Mouse (Mus musculus) erythroblast, adult 5-6 weeks (primary cell): ENCODE data around the gene Mlx. TPM values are rescaled to one million over a fixed set of nuclear protein-coding genes. Genes with fewer than 3 reads are reported as not detected.

Experiments
- ATAC-seq: replicated peaks from 2 replicates; pipeline ENCODE4 v1.8.0; 2016; ENCODE audit warnings: moderate number of reproducible peaks, mild to moderate bottlenecking, moderate TSS enrichment, inconsistent platforms; ENCODE audit not compliant: poor library complexity, low FRiP score, severe bottlenecking
- total RNA-seq, 2 experiments: library from RNA; stranded (forward) in 1 of 2; stranded (reverse) in 1 of 2; fragments of 150-400 nt in 1 of 2; fragments of 200-764, 138-1000 nt in 1 of 2; gene quantifications; 2 replicates each; pipeline versions ENCODE4 v1.2.3 to v1.2.4; 2015 to 2017; ENCODE audit warnings: low replicate concordance in 2 of 2

Mlx gene
- 20.5 and 26.9 TPM in 2 replicates for total RNA-seq (2015; ENCODE audit: low replicate concordance)
- 18.4 and 23.7 TPM in 2 replicates for total RNA-seq (2017; ENCODE audit: low replicate concordance)

GRCm38 (mm10) chr11:101086756-101087681, at the start of gene Mlx:
Mlx (plus strand) TSS chr11:101087277.
- ATAC-seq = peak; percentile 77

GRCm38 (mm10) chr11:101037795-101038194, 49.3 kb upstream of the Mlx start:
- ATAC-seq = no peak

- ATAC-seq = no peak
These were observed 41.3 kb upstream of the Mlx start for GRCm38 (mm10) chr11:101045826-101046225.

DNA sequence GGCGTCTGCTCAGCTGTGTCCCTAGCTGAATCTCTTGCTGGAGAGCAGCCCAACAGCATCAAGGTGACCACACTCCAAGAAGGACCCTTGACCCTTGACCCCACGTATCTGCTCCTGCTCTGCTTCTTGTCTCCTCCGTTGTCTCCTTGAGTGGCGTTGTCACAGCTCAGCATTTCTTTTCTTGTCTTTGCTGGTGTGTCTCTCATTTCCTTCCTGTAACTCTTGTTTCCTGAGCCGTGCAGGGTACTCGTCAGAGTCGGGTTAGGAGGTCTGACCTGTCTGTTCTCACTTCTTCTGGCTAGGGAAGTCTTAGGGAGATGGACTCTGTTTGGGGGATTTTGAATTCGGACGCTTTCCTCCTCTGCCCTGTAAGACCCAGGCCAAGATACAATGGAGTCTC, 40.6 kb upstream of the Mlx start:
- ATAC-seq = no peak

DNA sequence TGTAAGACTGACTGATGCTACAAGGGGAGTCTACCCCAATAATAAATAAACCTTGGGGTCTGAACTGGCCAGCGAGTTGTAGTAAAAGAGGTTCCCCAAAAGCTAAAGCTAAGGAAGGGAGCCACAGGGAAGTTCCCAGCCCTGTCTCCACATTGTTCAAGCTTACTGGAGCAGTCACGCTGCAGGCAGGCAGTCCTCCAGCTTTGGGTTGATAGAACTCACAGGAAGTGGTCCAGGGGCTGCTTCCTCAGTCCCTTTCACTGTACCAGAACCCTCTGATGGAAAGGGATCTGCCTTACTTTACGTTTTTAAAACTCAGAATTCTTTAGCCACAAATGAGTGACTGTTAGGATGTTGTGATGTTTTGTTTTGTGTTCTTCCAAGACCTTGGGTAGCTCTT, 39.6 kb upstream of the Mlx start:
- no peak for ATAC-seq

DNA sequence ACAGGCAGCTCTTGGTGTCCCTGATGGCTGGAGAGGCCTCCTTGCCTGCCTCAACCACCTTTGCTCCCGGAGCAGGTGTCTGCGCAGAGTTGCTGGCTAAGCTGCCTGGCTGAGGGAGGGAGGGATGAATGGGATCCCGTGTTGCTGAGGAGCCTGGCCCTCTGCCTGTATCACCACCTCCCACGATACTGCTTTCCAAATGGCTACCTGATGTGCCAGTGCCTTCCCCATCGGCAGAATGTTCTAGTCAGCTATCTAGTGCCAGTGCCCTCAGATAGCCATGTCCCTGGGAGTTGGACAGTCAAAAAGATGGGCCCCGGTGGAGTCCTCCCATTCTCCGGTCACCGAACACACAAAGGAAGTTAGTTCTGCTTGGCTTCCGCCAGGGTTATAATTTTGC, 36.7 kb upstream of the Mlx start:
- ATAC-seq = no peak

DNA sequence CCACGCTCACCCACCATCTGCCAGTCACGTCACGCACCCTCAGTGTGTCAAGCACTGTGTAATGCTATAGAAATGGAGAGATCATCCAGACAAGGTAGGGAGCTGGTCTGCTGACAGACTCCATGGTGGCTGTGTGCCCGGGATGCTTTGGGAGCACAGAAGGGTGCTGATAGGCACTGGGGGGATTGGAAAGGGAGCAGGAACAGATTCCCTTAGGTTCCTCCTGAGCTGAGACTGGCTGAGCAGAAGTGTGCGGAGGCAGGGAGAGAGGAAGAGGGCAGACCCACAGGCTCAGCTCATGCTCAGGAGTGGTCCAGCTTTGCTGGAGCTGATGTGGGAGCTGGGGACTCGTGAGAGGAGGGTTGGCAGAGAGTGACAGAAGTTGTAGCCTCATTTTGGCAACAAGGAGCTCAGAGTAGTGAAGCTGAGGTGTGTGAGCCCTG, 36.0 kb upstream of the Mlx start:
- no peak for ATAC-seq

- no peak for ATAC-seq
These were observed 35.5 kb upstream of the Mlx start for GRCm38 (mm10) chr11:101051617-101052016.

DNA sequence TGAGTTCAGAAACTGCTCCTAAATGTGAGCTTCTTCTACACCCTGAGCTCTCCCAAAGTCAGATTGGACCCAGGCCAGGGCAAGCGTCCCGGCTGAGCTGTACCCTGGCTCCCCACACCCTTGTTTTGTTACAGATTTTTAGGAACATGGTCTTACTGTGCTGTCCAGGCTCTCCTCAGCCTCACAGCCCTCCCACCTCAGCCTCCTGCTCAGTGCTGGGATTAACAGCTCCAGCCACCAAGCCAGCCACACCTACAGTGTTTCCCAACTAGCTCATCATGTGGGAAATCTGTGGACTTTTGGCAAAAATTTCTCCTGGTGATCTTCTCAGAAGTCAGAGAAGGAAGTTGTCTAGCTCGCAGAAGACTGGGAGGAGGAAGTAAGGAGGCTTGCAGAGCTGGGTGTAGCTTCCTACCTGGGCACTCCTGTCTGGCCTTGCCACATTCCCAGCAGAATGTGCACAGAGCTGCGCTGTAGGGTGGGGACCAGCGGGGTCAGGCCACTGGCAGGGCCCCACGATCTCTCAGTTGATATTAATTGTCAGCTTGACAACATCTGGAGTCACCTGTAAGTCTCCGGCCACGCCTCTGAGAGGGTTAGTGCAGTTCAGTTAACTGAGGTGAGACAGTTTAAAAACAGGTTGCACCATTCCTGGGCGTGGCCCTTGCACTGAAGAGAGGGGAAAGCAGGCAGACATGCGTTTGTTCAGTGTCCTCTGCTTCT, 34.2 kb upstream of the Mlx start:
- ATAC-seq = no peak

DNA sequence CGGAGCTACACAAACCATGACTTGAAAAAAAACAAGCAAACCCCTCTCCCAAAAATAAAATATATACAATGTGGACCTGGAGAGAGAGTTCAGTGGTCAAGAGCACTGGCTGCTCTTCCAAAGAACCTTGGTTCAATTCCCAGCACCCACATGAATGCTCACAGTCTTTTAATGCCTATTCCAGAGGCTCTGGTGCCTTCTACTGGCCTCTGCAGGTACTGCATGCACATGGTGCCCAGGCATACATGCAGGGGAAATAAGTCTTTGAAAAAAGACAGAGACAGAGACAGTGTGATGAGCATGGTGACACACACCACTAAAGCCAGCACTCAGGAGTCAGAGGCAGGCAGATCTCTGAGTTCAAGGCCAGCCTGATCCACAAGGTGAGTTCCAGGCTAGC, 33.1 kb upstream of the Mlx start:
- no peak for ATAC-seq

GRCm38 (mm10) chr11:101055418-101055817, 31.7 kb upstream of the Mlx start:
- ATAC-seq = no peak

DNA sequence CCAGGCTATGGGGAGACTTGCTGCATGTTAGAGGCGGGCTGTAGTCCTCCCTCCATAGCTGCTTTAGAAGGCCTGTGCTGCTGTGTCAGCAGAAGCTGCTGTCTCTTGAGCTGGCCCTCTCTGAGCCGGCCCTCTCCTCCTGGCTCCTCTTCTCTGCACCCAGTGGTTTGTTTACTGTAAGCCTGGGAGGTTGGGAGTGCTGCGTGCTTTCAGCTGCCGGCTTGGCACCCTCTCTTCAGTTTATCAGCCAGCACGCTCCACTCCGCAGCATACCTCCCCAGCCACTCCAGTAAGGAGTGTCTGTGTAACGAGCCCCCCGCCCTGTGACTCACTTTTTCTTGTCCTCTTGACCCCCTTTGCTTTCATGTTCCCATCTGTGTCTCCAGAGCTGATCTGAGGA, 30.2 kb upstream of the Mlx start:
- ATAC-seq = no peak

GRCm38 (mm10) chr11:101057860-101058259, 29.2 kb upstream of the Mlx start:
- peak; percentile 70 for ATAC-seq

DNA sequence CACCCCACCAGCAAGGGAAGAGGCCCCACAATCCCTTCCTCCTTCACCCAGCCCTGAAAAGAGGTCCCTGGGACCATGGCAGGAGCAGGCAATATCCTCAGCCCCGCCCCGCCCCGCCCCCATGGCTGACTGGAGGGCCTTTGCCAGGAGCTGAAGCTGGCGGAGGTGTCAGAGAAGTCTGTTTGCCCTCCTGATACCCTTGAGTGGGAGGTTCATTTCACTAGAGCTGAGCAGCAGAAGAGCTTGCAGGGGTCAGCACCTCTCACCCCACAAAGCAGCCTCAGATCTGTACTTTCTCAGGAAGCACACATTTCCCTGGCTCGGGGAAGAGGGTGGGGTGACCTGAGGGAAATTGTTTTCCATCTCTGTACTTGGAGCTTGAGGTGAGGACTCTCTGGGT, 28.4 kb upstream of the Mlx start:
- no peak for ATAC-seq

DNA sequence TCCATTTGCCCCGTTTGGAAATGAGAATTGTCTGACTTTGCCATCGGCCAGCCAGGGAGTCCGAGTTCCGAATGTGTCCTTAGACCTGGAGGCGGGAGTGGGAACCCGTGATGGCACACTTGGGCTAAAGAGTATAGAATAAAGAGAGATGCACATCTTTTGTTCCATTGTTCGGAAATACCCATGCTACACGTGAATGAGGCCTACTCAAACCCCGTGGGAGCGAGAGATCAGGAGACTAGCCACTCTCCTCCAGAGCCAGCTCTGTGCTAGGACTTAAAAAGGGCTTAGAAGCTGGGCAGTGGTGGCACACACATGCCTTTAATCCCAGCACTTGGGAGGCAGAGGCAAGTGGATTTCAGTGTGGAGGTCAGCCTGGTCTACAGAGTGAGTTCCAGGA, 27.6 kb upstream of the Mlx start:
- no peak for ATAC-seq

DNA sequence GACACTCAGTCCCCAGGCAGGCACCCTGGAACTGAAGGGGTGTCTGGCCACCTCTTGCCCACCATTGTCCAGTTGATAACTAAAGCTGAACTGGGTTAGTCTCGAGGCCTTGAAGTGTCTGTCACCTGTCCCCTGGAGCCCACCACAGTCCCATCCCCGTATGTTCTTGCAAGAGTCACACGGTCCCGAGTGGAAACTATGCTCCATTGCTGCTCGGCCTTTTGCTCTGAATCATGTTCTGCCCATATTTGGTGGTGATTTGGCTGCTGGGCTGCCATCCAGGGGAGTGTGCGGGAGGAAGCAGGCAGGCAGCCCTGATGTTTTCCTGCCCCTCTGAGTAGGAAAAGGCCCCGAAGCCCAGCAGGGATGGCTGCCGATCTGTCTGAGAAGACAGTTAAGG, 27.0 kb upstream of the Mlx start:
- no peak for ATAC-seq

DNA sequence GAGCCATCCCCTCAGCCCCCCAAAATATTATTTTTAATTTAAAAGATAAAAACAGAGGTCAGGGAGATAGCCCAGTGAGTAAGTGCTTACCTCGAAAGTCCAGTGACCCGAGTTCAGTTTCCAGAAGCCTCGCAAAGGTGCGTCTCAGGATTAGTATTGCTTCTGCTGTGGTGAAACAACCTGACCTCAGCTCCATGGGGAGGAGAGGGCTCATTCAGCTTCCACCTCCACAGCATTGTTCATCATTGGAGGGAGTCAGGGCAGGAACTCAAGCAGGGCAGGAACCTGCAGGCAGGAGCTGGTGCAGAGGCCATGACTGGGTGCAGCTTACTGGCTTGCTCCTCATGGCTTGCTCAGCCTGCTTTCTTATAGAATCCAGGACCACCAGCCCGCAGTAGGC, 26.0 kb upstream of the Mlx start:
- no peak for ATAC-seq

DNA sequence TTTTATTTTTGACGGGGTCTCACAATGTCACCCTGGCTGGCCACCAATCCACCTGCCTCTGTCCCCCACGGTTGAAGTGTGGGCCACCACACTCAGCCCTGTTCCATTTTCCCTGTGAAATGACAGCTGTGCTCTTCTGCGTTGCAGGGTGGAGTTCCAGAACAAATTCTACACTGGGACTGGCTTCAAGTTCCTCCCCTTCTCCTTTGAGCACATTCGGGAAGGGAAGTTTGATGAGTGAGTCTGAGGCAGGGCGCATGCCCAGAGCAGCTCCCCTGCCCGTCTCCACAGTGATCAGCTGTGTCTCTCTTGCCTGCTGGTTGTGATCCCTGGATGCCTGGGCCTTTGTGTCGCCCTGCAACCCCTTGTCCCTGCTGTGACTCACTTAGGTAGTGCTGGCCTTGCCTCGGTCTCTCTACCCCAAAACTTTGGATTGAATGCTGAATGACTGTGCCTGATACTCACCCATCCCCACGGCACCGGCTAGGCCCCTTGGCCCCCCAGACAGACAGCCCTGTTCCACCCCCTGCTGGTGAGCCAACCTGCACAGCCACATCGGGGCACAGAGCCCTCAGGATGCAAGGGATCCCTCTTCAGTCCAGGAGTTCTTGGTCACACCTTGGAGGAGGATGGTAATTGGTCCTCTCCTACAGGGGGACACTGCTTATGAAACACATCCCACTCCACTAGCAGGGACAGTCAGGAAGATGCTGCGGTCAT, 24.8 kb upstream of the Mlx start:
- ATAC-seq = no peak

GRCm38 (mm10) chr11:101062971-101063675, 24.0 kb upstream of the Mlx start:
- ATAC-seq = peak; percentile 6; the same call in 1 of the 2 replicates
